Mouse (Mus musculus): Measurements from ENCODE around the gene Mageb18. TPM values are rescaled to one million over a fixed set of nuclear protein-coding genes. Genes with fewer than 3 reads are reported as not detected.

Mageb18 gene
- polyA plus RNA-seq, 1 experiment from 2014 or later, result not detected

GRCm38 (mm10) chrX:92333459-92333858, 265.9 kb downstream of the Mageb18 start:
- Histone ChIP-seq H3K27me3 (replicated peaks) (no peaks in the 10 kb centered on the region), H3K36me3 (no peaks in the 10 kb centered on the region), H3K27ac (no peak overlapping the region), H3K4me3 (no peak overlapping the region), H3K9me3 (replicated peaks) (no peaks in the 10 kb centered on the region), H3K4me2 (no peak overlapping the region), H3K9ac (no peak overlapping the region), H3K4me1 (no peaks in the 10 kb centered on the region)
- no peak for ATAC-seq
- 57% methylated on average over 1 of the region's 1 CpGs for WGBS (ENCODE audit: insufficient replicate concordance)

GRCm38 (mm10) chrX:92323599-92323998, 275.8 kb downstream of the Mageb18 start:
- Histone ChIP-seq H3K9ac (no peak overlapping the region), H3K27me3 (replicated peaks) (no peaks in the 10 kb centered on the region), H3K36me3 (no peaks in the 10 kb centered on the region), H3K9me3 (replicated peaks) (no peaks in the 10 kb centered on the region), H3K27ac (no peak overlapping the region), H3K4me2 (no peak overlapping the region), H3K4me3 (no peak overlapping the region), H3K4me1 (no peaks in the 10 kb centered on the region)
- no peak for ATAC-seq
- WGBS (ENCODE audit: insufficient replicate concordance), result 13% methylated on average over 1 of the region's 1 CpGs

GRCm38 (mm10) chrX:92280619-92281018, 318.8 kb downstream of the Mageb18 start:
- no peak overlapping the region for H3K9ac ChIP-seq
- ATAC-seq, result no peak
- H3K4me2 ChIP-seq, result no peak overlapping the region
- H3K9me3 ChIP-seq (replicated peaks), result no peaks in the 10 kb centered on the region
- H3K36me3 ChIP-seq, result no peaks in the 10 kb centered on the region
- H3K27me3 ChIP-seq (replicated peaks), result no peaks in the 10 kb centered on the region
- no peak overlapping the region for H3K4me3 ChIP-seq
- H3K4me1 ChIP-seq, result no peaks in the 10 kb centered on the region
- H3K27ac ChIP-seq, result no peak overlapping the region

Other genes starting within 250 kb of the Mageb18 start
- not detected in 2 replicates for gene Gm5941, start 109.6 kb downstream of the Mageb18 start, polyA plus RNA-seq (2016; fragmentation: Nextera tagmentation; extraction: Ambion mirVana)

All from liver, embryonic 12.5 days (tissue).